Mouse (Mus musculus): ENCODE measurements at regions not wholly inside any gene's neighbourhood (a gene's known extent, or its start where the extent isn't known, plus 50 kb on each side); places are given as distances from the start of the nearest gene placed in this dataset.

DNA sequence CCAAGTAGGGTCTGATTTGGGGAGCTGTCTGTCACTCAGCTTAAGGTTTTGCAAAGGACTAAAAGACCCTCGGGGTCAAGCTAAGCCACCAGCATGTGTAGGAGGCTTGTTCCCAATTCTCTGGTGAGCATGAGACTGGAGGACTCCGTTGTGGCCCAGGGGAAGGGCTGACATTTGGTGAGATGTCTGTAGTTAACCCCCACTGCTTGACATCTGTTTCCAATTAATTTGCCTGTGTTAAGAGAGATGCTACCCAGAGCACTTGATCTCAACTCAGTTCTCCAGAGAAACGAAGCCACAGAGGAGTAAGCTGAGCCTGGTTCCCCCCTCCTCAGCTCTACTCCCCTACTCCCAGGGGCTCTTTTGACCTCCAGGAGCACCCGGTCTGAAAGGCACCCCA is 100.2 kb upstream of the Top1 start:
- no peaks in the 10 kb centered on the region for H3K4me1 ChIP-seq (ENCODE audit: control insufficient read depth in 2 of 2, insufficient read depth in 2 of 2, low read length in 2 of 2, poor library complexity in 1 of 2)
- H3K36me3 ChIP-seq (ENCODE audit: control insufficient read depth, insufficient read depth, low read length, poor library complexity, severe bottlenecking), result no peaks in the 10 kb centered on the region
- H3K9ac ChIP-seq (ENCODE audit: insufficient read depth, low read depth, low read length, poor library complexity, severe bottlenecking), result no peak overlapping the region
- no peak overlapping the region for H3K27ac ChIP-seq (ENCODE audit: insufficient read depth, low read depth, low read length, poor library complexity, severe bottlenecking)
- no peak for DNase-seq (ENCODE audit: low read depth, low spot score)
- H3K9me3 ChIP-seq (ENCODE audit: control insufficient read depth, insufficient read depth, low read depth, low read length), result no peaks in the 10 kb centered on the region
- in situ Hi-C loops (cut with MboI; ENCODE audit: low sequenced_read_pairs in 2 of 2, unreplicated experiment in 2 of 2), result no loop called here
- TF ChIP-seq MAFK (IDR thresholded peaks at IDR 0.05; ENCODE audit: insufficient read depth, low read depth, low read length) (no peak), ZC3H11A (IDR thresholded peaks at IDR 0.05; ENCODE audit: borderline replicate concordance, low read depth, low read length) (no peak), ZNF384 (IDR thresholded peaks at IDR 0.05; ENCODE audit: low read depth, low read length) (no peak), CHD2 (IDR thresholded peaks at IDR 0.05; ENCODE audit: low read depth, low read length) (no peak), HCFC1 (IDR thresholded peaks at IDR 0.05; ENCODE audit: borderline replicate concordance, insufficient read depth, low read length) (no peak)
- no peak overlapping the region for H3K4me3 ChIP-seq (ENCODE audit: insufficient read depth in 1 of 2, low read depth in 1 of 2, low read length in 2 of 2, poor library complexity in 1 of 2, severe bottlenecking in 1 of 2)

DNA sequence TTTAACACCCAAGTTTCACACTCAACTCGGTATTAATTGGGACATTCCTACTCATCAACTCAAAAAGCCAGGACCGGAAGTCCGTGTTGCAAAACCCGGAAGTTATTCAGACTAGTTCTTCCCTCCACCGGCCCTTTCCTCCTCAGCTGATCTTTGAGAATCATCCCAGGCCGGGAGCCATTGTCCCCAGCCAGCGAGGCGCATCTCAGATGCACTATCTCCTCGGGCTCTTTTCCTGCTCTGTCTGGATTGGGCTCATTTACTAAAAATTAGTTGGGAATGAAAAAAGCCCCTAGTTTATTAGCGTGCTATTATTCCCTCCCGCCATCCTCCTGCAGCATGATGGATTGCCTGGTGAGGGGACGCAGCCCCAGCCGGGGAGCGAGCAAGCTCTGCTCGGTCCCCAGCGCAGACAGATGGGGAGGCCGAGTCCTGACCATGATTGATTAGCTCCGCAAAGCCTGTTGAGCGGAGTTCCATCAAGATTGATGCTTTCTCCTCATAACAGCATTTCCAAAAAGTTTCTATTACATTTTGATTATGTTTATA is 93.5 kb upstream of the Top1 start:
- no peaks in the 10 kb centered on the region for H3K4me1 ChIP-seq (ENCODE audit: control insufficient read depth in 2 of 2, insufficient read depth in 2 of 2, low read length in 2 of 2, poor library complexity in 1 of 2)
- no peak for TF ChIP-seq MAFK (IDR thresholded peaks at IDR 0.05; ENCODE audit: insufficient read depth, low read depth, low read length)
- no peak for TF ChIP-seq ZNF384 (IDR thresholded peaks at IDR 0.05; ENCODE audit: low read depth, low read length)
- no peak for TF ChIP-seq CHD2 (IDR thresholded peaks at IDR 0.05; ENCODE audit: low read depth, low read length)
- TF ChIP-seq ZC3H11A (IDR thresholded peaks at IDR 0.05; ENCODE audit: borderline replicate concordance, low read depth, low read length), result no peak
- no peak for TF ChIP-seq HCFC1 (IDR thresholded peaks at IDR 0.05; ENCODE audit: borderline replicate concordance, insufficient read depth, low read length)
- H3K27ac ChIP-seq (ENCODE audit: insufficient read depth, low read depth, low read length, poor library complexity, severe bottlenecking), result no peak overlapping the region
- no peaks in the 10 kb centered on the region for H3K36me3 ChIP-seq (ENCODE audit: control insufficient read depth, insufficient read depth, low read length, poor library complexity, severe bottlenecking)
- H3K9me3 ChIP-seq (ENCODE audit: control insufficient read depth, insufficient read depth, low read depth, low read length), result no peaks in the 10 kb centered on the region
- in situ Hi-C loops (cut with MboI; ENCODE audit: low sequenced_read_pairs in 2 of 2, unreplicated experiment in 2 of 2), result no loop called here
- peak overlapping the region in 1 of 2 experiments; percentile 51; a peak in 2 of 4 replicates for H3K4me3 ChIP-seq (ENCODE audit: insufficient read depth in 1 of 2, low read depth in 1 of 2, low read length in 2 of 2, poor library complexity in 1 of 2, severe bottlenecking in 1 of 2)
- no peak overlapping the region for H3K9ac ChIP-seq (ENCODE audit: insufficient read depth, low read depth, low read length, poor library complexity, severe bottlenecking)
- no peak for DNase-seq (ENCODE audit: low read depth, low spot score)

DNA sequence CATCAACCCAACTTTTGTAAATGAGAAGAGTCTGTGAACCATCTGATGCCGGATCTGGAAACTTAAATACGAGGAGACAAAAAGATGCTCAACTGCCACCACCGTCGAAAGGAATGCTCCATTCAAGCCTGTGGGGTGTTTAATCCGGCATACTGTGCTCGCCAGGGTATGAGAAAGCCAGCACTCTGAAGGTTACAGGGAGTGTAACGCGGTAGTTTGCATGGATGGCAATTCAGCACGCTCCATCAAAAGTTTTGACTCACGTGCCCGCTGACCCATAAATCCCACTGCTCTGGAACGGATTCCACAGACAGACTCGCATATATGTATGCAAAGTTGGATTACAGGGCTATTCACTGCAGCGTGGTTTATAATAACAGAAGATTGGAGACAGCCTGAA is 84.0 kb upstream of the Top1 start:
- H3K9ac ChIP-seq (ENCODE audit: insufficient read depth, low read depth, low read length, poor library complexity, severe bottlenecking), result no peak overlapping the region
- no peak for DNase-seq (ENCODE audit: low read depth, low spot score)
- no peaks in the 10 kb centered on the region for H3K9me3 ChIP-seq (ENCODE audit: control insufficient read depth, insufficient read depth, low read depth, low read length)
- no peaks in the 10 kb centered on the region for H3K36me3 ChIP-seq (ENCODE audit: control insufficient read depth, insufficient read depth, low read length, poor library complexity, severe bottlenecking)
- no peak overlapping the region for H3K4me3 ChIP-seq (ENCODE audit: insufficient read depth in 1 of 2, low read depth in 1 of 2, low read length in 2 of 2, poor library complexity in 1 of 2, severe bottlenecking in 1 of 2)
- no peak overlapping the region for H3K27ac ChIP-seq (ENCODE audit: insufficient read depth, low read depth, low read length, poor library complexity, severe bottlenecking)
- no peak for TF ChIP-seq MAFK (IDR thresholded peaks at IDR 0.05; ENCODE audit: insufficient read depth, low read depth, low read length)
- TF ChIP-seq HCFC1 (IDR thresholded peaks at IDR 0.05; ENCODE audit: borderline replicate concordance, insufficient read depth, low read length), result no peak
- TF ChIP-seq ZC3H11A (IDR thresholded peaks at IDR 0.05; ENCODE audit: borderline replicate concordance, low read depth, low read length), result no peak
- no peak for TF ChIP-seq CHD2 (IDR thresholded peaks at IDR 0.05; ENCODE audit: low read depth, low read length)
- no peak for TF ChIP-seq ZNF384 (IDR thresholded peaks at IDR 0.05; ENCODE audit: low read depth, low read length)
- in situ Hi-C loops (cut with MboI; ENCODE audit: low sequenced_read_pairs in 2 of 2, unreplicated experiment in 2 of 2), result no loop called here
- no peaks in the 10 kb centered on the region for H3K4me1 ChIP-seq (ENCODE audit: control insufficient read depth in 2 of 2, insufficient read depth in 2 of 2, low read length in 2 of 2, poor library complexity in 1 of 2)

DNA sequence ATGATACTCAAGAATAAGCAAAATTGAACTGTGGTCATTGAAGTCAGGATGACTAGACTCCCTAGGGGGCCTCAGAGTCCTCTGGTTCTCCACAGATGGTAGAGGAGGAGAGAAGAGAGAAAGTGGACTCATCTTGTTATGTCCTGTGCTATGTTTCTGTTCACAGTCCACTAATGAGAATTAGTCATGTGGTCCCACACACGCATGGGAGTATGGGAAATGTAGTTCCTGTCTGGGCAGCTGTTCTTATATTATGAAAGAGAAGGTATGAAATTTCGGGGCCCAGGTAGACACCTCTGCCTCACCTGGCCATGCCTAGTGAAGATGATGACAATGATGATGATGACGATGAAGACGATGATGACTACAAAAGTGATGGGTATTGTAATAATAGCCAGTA is 77.9 kb upstream of the Top1 start:
- no peaks in the 10 kb centered on the region for H3K36me3 ChIP-seq (ENCODE audit: control insufficient read depth, insufficient read depth, low read length, poor library complexity, severe bottlenecking)

More for the DNA sequence above, 77.9 kb upstream of the Top1 start:
- Histone ChIP-seq H3K9me3 (ENCODE audit: control insufficient read depth, insufficient read depth, low read depth, low read length) (no peaks in the 10 kb centered on the region), H3K9ac (ENCODE audit: insufficient read depth, low read depth, low read length, poor library complexity, severe bottlenecking) (no peak overlapping the region), H3K4me3 (ENCODE audit: insufficient read depth in 1 of 2, low read depth in 1 of 2, low read length in 2 of 2, poor library complexity in 1 of 2, severe bottlenecking in 1 of 2) (no peak overlapping the region), H3K4me1 (ENCODE audit: control insufficient read depth in 2 of 2, insufficient read depth in 2 of 2, low read length in 2 of 2, poor library complexity in 1 of 2) (no peaks in the 10 kb centered on the region), H3K27ac (ENCODE audit: insufficient read depth, low read depth, low read length, poor library complexity, severe bottlenecking) (no peak overlapping the region)
- in situ Hi-C loops (cut with MboI; ENCODE audit: low sequenced_read_pairs in 2 of 2, unreplicated experiment in 2 of 2), result no loop called here
- no peak for DNase-seq (ENCODE audit: low read depth, low spot score)
- no peak for TF ChIP-seq HCFC1 (IDR thresholded peaks at IDR 0.05; ENCODE audit: borderline replicate concordance, insufficient read depth, low read length)
- no peak for TF ChIP-seq CHD2 (IDR thresholded peaks at IDR 0.05; ENCODE audit: low read depth, low read length)
- no peak for TF ChIP-seq MAFK (IDR thresholded peaks at IDR 0.05; ENCODE audit: insufficient read depth, low read depth, low read length)
- no peak for TF ChIP-seq ZC3H11A (IDR thresholded peaks at IDR 0.05; ENCODE audit: borderline replicate concordance, low read depth, low read length)
- TF ChIP-seq ZNF384 (IDR thresholded peaks at IDR 0.05; ENCODE audit: low read depth, low read length), result no peak
